Mouse (Mus musculus): ENCODE data around the gene Nisch. TPM values are rescaled to one million over a fixed set of nuclear protein-coding genes. Genes with fewer than 3 reads are reported as not detected.

Gene Nisch
- 100 to 1,000 TPM; 154 to 198 TPM for polyA plus RNA-seq (2017; shearing (Covaris generic))

DNA sequence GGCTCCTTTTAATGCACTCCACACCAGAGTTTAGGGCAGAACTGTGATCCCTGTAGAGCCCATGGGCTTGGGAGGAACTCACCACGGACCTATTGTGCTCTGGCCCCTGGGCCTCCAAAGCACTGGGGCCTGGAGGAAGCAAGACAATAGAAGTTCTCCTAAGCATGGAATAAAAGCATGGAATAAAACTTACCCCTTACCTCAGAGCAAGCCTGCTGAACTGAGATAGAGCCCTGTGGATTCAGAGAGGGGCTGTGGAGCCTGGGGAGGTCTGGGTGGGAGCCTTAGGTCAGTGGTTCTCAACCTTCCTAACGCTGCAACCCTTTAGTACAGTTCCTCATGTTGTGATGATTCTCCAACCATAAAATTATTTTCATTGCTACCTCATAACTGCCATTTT lies at the start of gene Nisch:
Gene Nisch, minus strand, starts transcription at position 101 of the 400 bp plus-strand sequence.

DNA sequence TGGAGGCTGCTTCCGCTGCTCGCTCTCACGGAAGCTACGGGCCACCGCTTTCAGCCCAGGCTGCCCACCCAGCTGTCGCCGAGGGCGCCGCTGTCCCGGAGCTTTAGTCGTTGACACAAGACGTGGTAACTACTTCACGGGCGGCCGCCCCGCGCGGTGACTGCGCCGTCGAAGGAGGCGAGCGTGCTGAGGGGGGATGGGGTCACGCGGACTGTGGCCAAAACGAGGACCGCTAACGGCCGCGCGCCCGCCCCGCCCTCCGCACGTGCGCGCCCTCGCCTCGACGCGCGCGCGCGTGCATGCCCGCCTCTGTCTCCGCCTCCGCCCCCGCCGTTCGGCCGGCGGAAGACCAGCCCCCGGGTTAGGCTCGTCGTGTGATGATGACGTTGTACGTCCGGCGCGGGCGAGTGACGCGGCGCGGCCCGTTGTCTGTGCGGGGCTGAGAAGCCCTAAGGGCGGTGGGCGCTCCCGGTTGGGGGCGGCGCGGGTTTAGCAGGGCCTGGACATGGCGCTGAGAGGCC lies 34.4 kb upstream of the Nisch start, which contains the start of the genes Phf7 and Bap1:
Gene Phf7, minus strand, starts transcription at position 234 of the 521 bp plus-strand sequence.
Gene Bap1, plus strand, starts transcription at position 367 of the 521 bp plus-strand sequence.

DNA sequence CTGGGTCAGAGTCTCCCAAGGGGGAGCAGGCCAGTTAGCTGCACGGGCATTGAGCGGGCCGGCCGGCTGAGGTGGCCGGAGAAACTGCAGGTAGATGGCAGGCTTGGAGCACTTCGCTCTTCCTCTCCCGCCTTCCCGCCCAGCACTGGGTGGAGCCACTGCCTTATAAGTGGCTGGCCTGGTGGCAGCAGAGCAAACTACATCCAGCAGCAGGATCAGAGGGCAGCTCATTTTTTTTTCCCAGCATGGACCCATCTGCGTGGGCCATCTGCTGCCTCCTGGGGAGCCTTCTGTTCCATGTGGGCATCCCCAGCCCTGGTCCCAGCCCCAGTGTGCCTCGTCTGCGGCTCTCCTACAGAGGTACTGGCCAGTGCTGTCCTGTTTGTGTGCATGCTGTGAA lies 920 bp upstream of the Nisch start, which contains the start of gene Sema3g:
Gene Sema3g, plus strand, starts transcription at position 195 of the 400 bp plus-strand sequence.

DNA sequence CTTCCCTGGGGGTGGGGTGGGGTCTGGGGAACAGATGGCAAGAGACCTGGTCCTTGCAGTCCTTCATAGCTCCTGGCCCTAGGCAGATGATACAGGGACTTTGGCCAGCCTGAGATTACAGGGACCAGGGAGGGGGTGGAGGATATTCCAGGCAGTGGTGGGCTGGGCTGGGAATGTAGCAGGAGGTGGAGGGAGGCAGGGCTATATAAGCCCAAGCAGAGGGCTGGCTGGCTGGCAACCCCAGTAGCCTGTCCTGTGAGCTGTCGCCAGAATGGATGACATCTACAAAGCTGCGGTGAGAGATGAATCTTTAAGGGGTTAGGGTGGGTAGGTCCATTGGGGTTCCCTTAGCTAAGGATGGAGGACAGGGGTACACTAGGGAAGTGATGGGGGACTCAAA lies 8.7 kb downstream of the Nisch start, which contains the start of gene Tnnc1:
Gene Tnnc1, plus strand, starts transcription at position 229 of the 400 bp plus-strand sequence.

DNA sequence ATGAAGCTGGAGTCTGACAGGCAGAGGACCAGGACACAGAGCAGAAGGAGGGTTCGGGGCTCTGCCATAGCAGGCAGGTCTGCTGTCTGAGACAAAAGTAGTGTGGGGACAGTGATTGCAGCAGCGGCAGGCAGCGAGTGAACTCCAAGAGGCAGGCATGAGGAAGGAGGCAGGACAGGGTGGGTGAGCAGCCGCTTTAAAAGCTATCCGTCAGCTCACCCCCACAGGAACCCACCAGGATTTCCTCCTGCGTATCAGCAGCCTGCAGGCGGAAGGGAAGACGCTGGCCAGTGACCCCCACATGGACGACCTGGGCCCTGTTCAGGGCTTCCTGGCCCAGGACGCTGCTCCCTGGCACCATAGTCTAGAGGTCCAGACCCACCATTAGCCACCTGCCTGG lies 48.3 kb downstream of the Nisch start, which contains the start of gene Stab1:
Gene Stab1, minus strand, starts transcription at position 217 of the 400 bp plus-strand sequence.

DNA sequence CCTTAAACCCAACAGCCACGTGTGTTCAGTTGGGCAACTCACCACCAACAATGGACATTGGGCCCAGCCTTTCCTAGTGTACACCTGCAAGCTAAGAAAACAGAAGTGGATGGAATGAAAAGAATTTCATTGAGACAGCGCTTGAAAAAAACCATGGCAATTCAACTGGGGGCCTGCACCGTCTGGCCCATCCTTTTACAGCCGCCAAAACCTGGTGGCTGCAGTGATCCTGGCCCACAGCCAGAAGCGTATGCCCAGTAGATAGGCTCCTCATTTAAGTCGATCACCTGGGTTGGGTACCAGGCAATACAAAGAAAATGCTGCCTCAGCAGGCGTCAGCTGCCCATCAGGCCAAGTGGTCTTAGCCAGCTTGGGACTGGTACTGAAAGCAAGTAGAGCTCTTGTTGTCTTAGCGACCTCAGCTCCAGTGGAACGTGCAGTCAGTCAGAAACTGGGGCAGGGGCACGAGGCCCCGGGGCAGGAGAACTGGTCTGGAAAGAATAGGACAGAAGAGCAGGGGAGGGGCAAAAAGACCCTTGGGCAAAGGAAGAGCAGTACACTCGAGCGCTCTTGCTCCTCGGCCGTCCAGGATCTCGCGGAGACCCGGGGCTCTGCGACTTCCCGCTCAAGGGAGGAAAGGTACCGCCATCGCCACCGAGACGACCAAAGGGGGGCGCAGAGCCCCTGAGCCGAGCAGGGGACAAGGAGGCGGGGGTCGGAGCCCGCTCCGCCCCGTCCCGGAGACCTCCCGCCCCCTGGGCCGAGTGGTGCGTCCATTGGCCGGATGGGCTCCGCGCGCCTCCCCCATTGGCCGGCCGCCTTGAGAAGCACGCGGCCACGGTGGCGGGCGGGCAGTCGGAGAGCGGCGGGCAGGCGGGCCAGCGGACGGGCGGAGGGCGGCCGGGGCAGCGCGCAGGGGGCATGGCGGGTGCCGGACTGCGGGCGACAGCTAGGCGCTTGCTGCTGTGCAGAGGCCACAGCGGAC lies 86.2 kb downstream of the Nisch start, which contains the start of gene Nt5dc2:
Gene Nt5dc2, plus strand, starts transcription at position 818 of the 985 bp plus-strand sequence.

DNA sequence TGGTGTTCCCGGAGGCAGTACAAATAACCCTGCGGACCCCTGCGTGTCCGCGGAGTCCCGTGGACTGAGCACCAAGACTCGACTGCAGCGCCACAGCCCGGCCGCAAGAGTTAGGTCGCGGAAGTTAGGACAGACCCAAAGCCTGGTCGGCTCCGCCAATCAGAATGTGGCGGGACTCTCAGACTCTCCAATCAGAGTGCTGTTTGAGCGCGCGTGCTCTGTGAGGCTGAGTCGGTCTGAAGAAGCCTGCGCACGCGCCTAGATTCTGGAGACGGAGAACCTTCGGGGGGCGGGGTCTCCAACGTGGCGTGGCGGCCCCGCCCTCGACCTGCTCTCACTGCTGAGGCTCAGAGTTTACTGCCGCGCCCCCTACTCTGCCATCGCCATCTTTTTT lies 87.9 kb downstream of the Nisch start, which contains the start of gene Smim4:
Gene Smim4, minus strand, starts transcription at position 131 of the 394 bp plus-strand sequence.

Other genes starting within 250 kb of the Nisch start
- gene Glt8d1, start 215.5 kb downstream of the Nisch start, polyA plus RNA-seq (2017; shearing (Covaris generic)), result 1 to 10 TPM; 7.3 to 9.7 TPM
- 100 to 1,000 TPM; 363 to 372 TPM for gene Spcs1, start 215.3 kb downstream of the Nisch start, polyA plus RNA-seq (2017; shearing (Covaris generic))
- 100 to 1,000 TPM; 134 to 149 TPM for gene Pbrm1, start 197.8 kb downstream of the Nisch start, polyA plus RNA-seq (2017; shearing (Covaris generic))
- gene Gnl3, start 197.8 kb downstream of the Nisch start, polyA plus RNA-seq (2017; shearing (Covaris generic)), result 100 to 1,000 TPM in 1 of 2 experiments, 10 to 100 TPM in 1; 61.4 to 126 TPM
- gene Smim4, start 88.0 kb downstream of the Nisch start, polyA plus RNA-seq (2017; shearing (Covaris generic)), result 100 to 1,000 TPM in 1 of 2 experiments, 10 to 100 TPM in 1; 61.0 to 141 TPM
- 1 to 10 TPM; 2.2 to 2.4 TPM for gene Nt5dc2, start 85.9 kb downstream of the Nisch start, polyA plus RNA-seq (2017; shearing (Covaris generic))
- gene Stab1, start 48.3 kb downstream of the Nisch start, polyA plus RNA-seq (2017; shearing (Covaris generic)), result 1 to 10 TPM in 1 of 2 experiments, under 1 TPM in 1; 0.92 to 1.1 TPM
- not detected for gene Tnnc1, start 8.6 kb downstream of the Nisch start, polyA plus RNA-seq (2017; shearing (Covaris generic))
- gene Sema3g, start 914 bp upstream of the Nisch start, polyA plus RNA-seq (2017; shearing (Covaris generic)), result not detected
- gene Phf7, start 34.4 kb upstream of the Nisch start, polyA plus RNA-seq (2017; shearing (Covaris generic)), result 10 to 100 TPM; 13.2 to 18.1 TPM
- 10 to 100 TPM; 62.0 to 63.5 TPM for gene Bap1, start 34.5 kb upstream of the Nisch start, polyA plus RNA-seq (2017; shearing (Covaris generic))
- gene Dnah1, start 107.0 kb upstream of the Nisch start, polyA plus RNA-seq (2017; shearing (Covaris generic)), result under 1 TPM in 1 of 2 experiments, not detected in 1; 0.06 TPM
- 10 to 100 TPM; 51.4 to 57.4 TPM for gene Capn7, start 119.7 kb upstream of the Nisch start, polyA plus RNA-seq (2017; shearing (Covaris generic))
- gene Sh3bp5, start 219.1 kb upstream of the Nisch start, polyA plus RNA-seq (2017; shearing (Covaris generic)), result 100 to 1,000 TPM in 1 of 2 experiments, 10 to 100 TPM in 1; 50.2 to 124 TPM